18 mouse cellular contexts compared by ENCODE assay signal in the genomic region with DNA sequence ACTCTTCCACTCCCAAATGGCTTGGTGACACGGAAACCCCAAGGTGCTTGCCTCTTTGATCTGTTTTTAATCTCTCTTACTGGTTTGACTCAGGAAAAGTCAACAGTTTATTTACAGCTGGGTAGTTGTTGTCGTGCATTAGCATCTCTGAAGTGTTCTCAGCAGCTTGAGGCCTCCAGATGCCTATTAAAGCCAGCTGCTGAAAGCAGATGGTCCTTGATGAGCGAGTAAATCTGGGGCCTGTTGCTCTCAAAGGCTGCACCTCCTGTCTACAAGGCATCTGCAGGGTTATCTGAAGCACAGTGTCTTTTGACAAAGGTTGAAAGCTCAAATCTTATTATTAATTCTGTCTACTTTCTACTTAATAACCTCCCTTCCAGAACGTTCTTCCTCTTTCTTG.
"Had no signal": no experiment of that assay in that cellular context is flagged by ENCODE, and none has a peak within 500 bp of the region (broad histone marks: within the 10 kb centered on the region; RNA-seq: fewer than 3 reads in every experiment).

No protein-coding gene starts in this region.

- H3K4me2 ChIP-seq: liver, embryonic 13.5 days; midbrain, embryonic 13.5 days; neural tube, embryonic 12.5 days; neural tube, embryonic 15.5 days; stomach, embryonic 15.5 days had no signal

- H3K4me1 ChIP-seq: midbrain, embryonic 10.5 days; midbrain, embryonic 13.5 days; neural tube, embryonic 12.5 days; neural tube, embryonic 15.5 days; stomach, embryonic 15.5 days had no signal

- H3K9ac ChIP-seq: liver, embryonic 13.5 days; midbrain, embryonic 13.5 days; neural tube, embryonic 12.5 days; neural tube, embryonic 15.5 days; stomach, embryonic 15.5 days had no signal

- ATAC-seq: intestine, postnatal 0 days; midbrain, embryonic 13.5 days had no signal

- DNase-seq: kidney, adult 2 months; kidney, postnatal 25 days; liver, embryonic 13.5 days; lung, adult 2 months; lung, postnatal 14 days; right cerebral cortex, adult 18-20 months; right cerebral cortex, postnatal 14 days; right cerebral cortex, postnatal 4 days; thymus, postnatal 36 days had no signal

- H3K4me3 ChIP-seq: layer of hippocampus, adult 2 months; liver, embryonic 13.5 days; megakaryocyte, embryonic 14.5 days; midbrain, embryonic 10.5 days; midbrain, embryonic 13.5 days; neural tube, embryonic 12.5 days; neural tube, embryonic 15.5 days; stomach, embryonic 15.5 days had no signal

- H3K9me3 ChIP-seq: liver, embryonic 13.5 days; megakaryocyte, embryonic 14.5 days; midbrain, embryonic 10.5 days; midbrain, embryonic 13.5 days; neural tube, embryonic 12.5 days; neural tube, embryonic 15.5 days; stomach, embryonic 15.5 days had no signal

- H3K27ac ChIP-seq: kidney, postnatal 0 days; layer of hippocampus, adult 2 months; liver, embryonic 13.5 days; midbrain, embryonic 10.5 days; midbrain, embryonic 13.5 days; neural tube, embryonic 12.5 days; neural tube, embryonic 15.5 days; stomach, embryonic 15.5 days had no signal

- H3K27me3 ChIP-seq: liver, embryonic 13.5 days; megakaryocyte, embryonic 14.5 days; midbrain, embryonic 13.5 days; neural tube, embryonic 12.5 days; neural tube, embryonic 15.5 days; stomach, embryonic 15.5 days had no signal
